Mouse (Mus musculus): Measurements from ENCODE around the gene Hepacam. TPM values are rescaled to one million over a fixed set of nuclear protein-coding genes. Genes with fewer than 3 reads are reported as not detected.

Gene Hepacam
- polyA plus RNA-seq, 1 experiment: 0.67 TPM

GRCm38 (mm10) chr9:37414666-37415065, 47.5 kb downstream of the Hepacam start:
- Histone ChIP-seq H3K27ac (ENCODE audit: control insufficient read depth, insufficient read depth, low read depth, low read length, poor library complexity) (no peak overlapping the region), H3K4me3 (replicated peaks; ENCODE audit: control insufficient read depth, low read depth, low read length) (no peak overlapping the region), H3K4me1 (ENCODE audit: control insufficient read depth, insufficient read depth, low read length) (no peaks in the 10 kb centered on the region)
- WGBS: 71% methylated on average over 3 of the region's 3 CpGs
- no peak for TF ChIP-seq CTCF (IDR thresholded peaks at IDR 0.05; ENCODE audit: control insufficient read depth, insufficient read depth, low read length)
- TF ChIP-seq POLR2A (IDR thresholded peaks at IDR 0.05; ENCODE audit: borderline replicate concordance, control insufficient read depth, low read depth, low read length): no peak

GRCm38 (mm10) chr9:37418791-37419190, 51.6 kb downstream of the Hepacam start:
- H3K4me1 ChIP-seq (ENCODE audit: control insufficient read depth, insufficient read depth, low read length): no peaks in the 10 kb centered on the region; the same call in 1 of the 2 replicates
- H3K4me3 ChIP-seq (replicated peaks; ENCODE audit: control insufficient read depth, low read depth, low read length): no peak overlapping the region
- TF ChIP-seq CTCF (IDR thresholded peaks at IDR 0.05; ENCODE audit: control insufficient read depth, insufficient read depth, low read length): no peak
- no peak for TF ChIP-seq POLR2A (IDR thresholded peaks at IDR 0.05; ENCODE audit: borderline replicate concordance, control insufficient read depth, low read depth, low read length)
- H3K27ac ChIP-seq (ENCODE audit: control insufficient read depth, insufficient read depth, low read depth, low read length, poor library complexity): no peak overlapping the region
- 63% methylated on average over 4 of the region's 4 CpGs for WGBS

- 1% methylated on average over 27 of the region's 27 CpGs for WGBS
- no peaks in the 10 kb centered on the region; the same call in 1 of the 2 replicates for H3K4me1 ChIP-seq (ENCODE audit: control insufficient read depth, insufficient read depth, low read length)
- no peak overlapping the region for H3K27ac ChIP-seq (ENCODE audit: control insufficient read depth, insufficient read depth, low read depth, low read length, poor library complexity)
- no peak for TF ChIP-seq POLR2A (IDR thresholded peaks at IDR 0.05; ENCODE audit: borderline replicate concordance, control insufficient read depth, low read depth, low read length)
- peak; percentile 32; the same call in 1 of the 2 replicates for TF ChIP-seq CTCF (IDR thresholded peaks at IDR 0.05; ENCODE audit: control insufficient read depth, insufficient read depth, low read length)
- no peak overlapping the region for H3K4me3 ChIP-seq (replicated peaks; ENCODE audit: control insufficient read depth, low read depth, low read length)
These were observed 53.5 kb downstream of the Hepacam start for GRCm38 (mm10) chr9:37420676-37421075.

GRCm38 (mm10) chr9:37421239-37421638, 54.1 kb downstream of the Hepacam start:
- no peaks in the 10 kb centered on the region; the same call in 1 of the 2 replicates for H3K4me1 ChIP-seq (ENCODE audit: control insufficient read depth, insufficient read depth, low read length)
- no peak overlapping the region for H3K4me3 ChIP-seq (replicated peaks; ENCODE audit: control insufficient read depth, low read depth, low read length)
- 9% methylated on average over 12 of the region's 12 CpGs for WGBS

GRCm38 (mm10) chr9:37429326-37429725, 62.2 kb downstream of the Hepacam start:
- Histone ChIP-seq H3K4me3 (replicated peaks; ENCODE audit: control insufficient read depth, low read depth, low read length) (no peak overlapping the region), H3K27ac (ENCODE audit: control insufficient read depth, insufficient read depth, low read depth, low read length, poor library complexity) (no peak overlapping the region), H3K4me1 (ENCODE audit: control insufficient read depth, insufficient read depth, low read length) (no peaks in the 10 kb centered on the region)
- 42% methylated on average over 26 of the region's 26 CpGs for WGBS
- TF ChIP-seq POLR2A (IDR thresholded peaks at IDR 0.05; ENCODE audit: borderline replicate concordance, control insufficient read depth, low read depth, low read length) (no peak), CTCF (IDR thresholded peaks at IDR 0.05; ENCODE audit: control insufficient read depth, insufficient read depth, low read length) (no peak)

More at GRCm38 (mm10) chr9:37421239-37421638, 54.1 kb downstream of the Hepacam start:
- no peak for TF ChIP-seq POLR2A (IDR thresholded peaks at IDR 0.05; ENCODE audit: borderline replicate concordance, control insufficient read depth, low read depth, low read length)
- TF ChIP-seq CTCF (IDR thresholded peaks at IDR 0.05; ENCODE audit: control insufficient read depth, insufficient read depth, low read length): no peak
- no peak overlapping the region for H3K27ac ChIP-seq (ENCODE audit: control insufficient read depth, insufficient read depth, low read depth, low read length, poor library complexity)

- Histone ChIP-seq H3K4me3 (replicated peaks; ENCODE audit: control insufficient read depth, low read depth, low read length) (no peak overlapping the region), H3K27ac (ENCODE audit: control insufficient read depth, insufficient read depth, low read depth, low read length, poor library complexity) (no peak overlapping the region), H3K4me1 (ENCODE audit: control insufficient read depth, insufficient read depth, low read length) (no peaks in the 10 kb centered on the region)
- TF ChIP-seq CTCF (IDR thresholded peaks at IDR 0.05; ENCODE audit: control insufficient read depth, insufficient read depth, low read length) (peak; percentile 74), POLR2A (IDR thresholded peaks at IDR 0.05; ENCODE audit: borderline replicate concordance, control insufficient read depth, low read depth, low read length) (no peak)
- 4% methylated on average over 12 of the region's 12 CpGs for WGBS
These were observed 63.4 kb downstream of the Hepacam start for GRCm38 (mm10) chr9:37430582-37430981.

- 5% methylated on average over 16 of the region's 17 CpGs for WGBS
- no peak for TF ChIP-seq CTCF (IDR thresholded peaks at IDR 0.05; ENCODE audit: control insufficient read depth, insufficient read depth, low read length)
- no peak for TF ChIP-seq POLR2A (IDR thresholded peaks at IDR 0.05; ENCODE audit: borderline replicate concordance, control insufficient read depth, low read depth, low read length)
- Histone ChIP-seq H3K4me1 (ENCODE audit: control insufficient read depth, insufficient read depth, low read length) (no peaks in the 10 kb centered on the region), H3K4me3 (replicated peaks; ENCODE audit: control insufficient read depth, low read depth, low read length) (no peak overlapping the region), H3K27ac (ENCODE audit: control insufficient read depth, insufficient read depth, low read depth, low read length, poor library complexity) (no peak overlapping the region)
These were observed 65.0 kb downstream of the Hepacam start for GRCm38 (mm10) chr9:37432026-37432666.

GRCm38 (mm10) chr9:37432720-37433421, 65.7 kb downstream of the Hepacam start, which contains the start of gene Robo3:
TSS of gene Robo3 (minus strand) at chr9:37433246.
- Histone ChIP-seq H3K4me1 (ENCODE audit: control insufficient read depth, insufficient read depth, low read length) (no peaks in the 10 kb centered on the region), H3K4me3 (replicated peaks; ENCODE audit: control insufficient read depth, low read depth, low read length) (no peak within 1 kb of the TSS), H3K27ac (ENCODE audit: control insufficient read depth, insufficient read depth, low read depth, low read length, poor library complexity) (no peak within 1 kb of the TSS)
- 1% methylated on average over 39 of the region's 40 CpGs for WGBS
- TF ChIP-seq CTCF (IDR thresholded peaks at IDR 0.05; ENCODE audit: control insufficient read depth, insufficient read depth, low read length) (no peak), POLR2A (IDR thresholded peaks at IDR 0.05; ENCODE audit: borderline replicate concordance, control insufficient read depth, low read depth, low read length) (no peak)
